Mouse (Mus musculus) C2C12 (cell line): ENCODE measurements around the gene Wfdc18.

Experiments used
- CTCF ChIP-seq: IDR thresholded peaks from one replicate; pipeline ENCODE4 v1.5.1; 2011; ENCODE audit not compliant: control insufficient read depth, insufficient read depth, insufficient read length
- FOSL1 ChIP-seq: IDR thresholded peaks from one replicate; pipeline ENCODE4 v1.8.0; 2011; ENCODE audit warnings: mild to moderate bottlenecking, low read length; ENCODE audit not compliant: poor library complexity, insufficient read depth, severe bottlenecking

DNA sequence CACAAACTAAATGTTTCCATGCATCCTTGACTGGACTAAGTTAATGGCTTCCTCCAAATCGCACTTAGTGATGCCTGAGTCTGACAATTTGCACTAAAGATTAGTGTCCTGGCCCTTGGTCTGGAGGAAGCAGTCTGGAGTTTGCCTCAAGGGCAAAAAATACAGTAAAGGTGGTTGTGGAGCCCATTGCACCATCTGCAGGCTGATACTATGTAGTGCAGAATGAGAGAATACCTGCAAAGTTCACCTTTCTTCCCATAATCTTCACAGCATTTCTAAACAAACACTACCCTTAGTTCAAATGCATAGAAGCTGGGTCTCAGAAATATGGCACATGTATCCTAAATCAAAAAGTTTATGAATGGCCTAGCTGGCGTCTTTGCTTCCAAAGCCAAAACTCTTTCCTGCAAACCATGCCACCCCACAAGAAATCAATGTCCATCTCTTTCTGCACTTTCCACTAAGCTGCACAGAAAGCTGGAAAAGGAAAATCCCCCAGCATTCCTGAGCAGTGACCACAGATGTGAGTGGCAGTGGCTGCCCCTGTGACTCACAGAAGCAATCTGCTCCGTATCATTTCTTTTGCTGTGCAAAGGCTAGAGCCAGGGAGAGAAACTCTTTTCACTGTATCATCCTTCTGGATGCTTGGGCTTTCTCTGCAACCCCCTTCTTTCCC is 20.1 kb downstream of the Wfdc18 start:
- TF ChIP-seq CTCF (no peak), FOSL1 (peak; percentile 48)
